Mouse (Mus musculus) pancreas, adult 10 weeks (tissue): ENCODE results near the gene Zfyve26. TPM values are rescaled to one million over a fixed set of nuclear protein-coding genes. Genes with fewer than 3 reads are reported as not detected.

Source experiments
- polyA plus RNA-seq: library from polyadenylated mRNA; stranded (reverse); fragments of 350-450 nt; fragmentation: Illumina TruSeq; extraction: RNeasy Lipid Tissue Mini Kit (QIAGEN cat#74804); gene quantifications from one replicate; pipeline ENCODE4 v1.2.3, GENCODE M21; 2015; ENCODE audit warnings: low read depth, low replicate concordance; ENCODE audit not compliant: insufficient read depth

Zfyve26 gene
- polyA plus RNA-seq, result 6.7 TPM

GRCm38 (mm10) chr12:79296126-79296816 lies at the start of gene Zfyve26:
TSS of gene Zfyve26 (minus strand) at chr12:79296304.

GRCm38 (mm10) chr12:79297121-79297576 lies 1.0 kb upstream of the Zfyve26 start, which contains the start of gene Rad51b:
TSS of gene Rad51b (plus strand) at chr12:79297282.

GRCm38 (mm10) chr12:79208703-79209464 lies 87.2 kb downstream of the Zfyve26 start, which contains the start of gene Rdh12:
TSS of gene Rdh12 (plus strand) at chr12:79208914.

GRCm38 (mm10) chr12:79192193-79192592 lies 103.9 kb downstream of the Zfyve26 start, which contains the start of gene Rdh11:
TSS of gene Rdh11 (minus strand) at chr12:79192293.

Other genes starting within 250 kb of the Zfyve26 start
- 4.6 TPM for gene Pigh, start 206.7 kb downstream of the Zfyve26 start, polyA plus RNA-seq
- 2.0 TPM for gene Arg2, start 165.5 kb downstream of the Zfyve26 start, polyA plus RNA-seq
- 28.8 TPM for gene Vti1b, start 123.6 kb downstream of the Zfyve26 start, polyA plus RNA-seq
- gene Rdh11, start 104.0 kb downstream of the Zfyve26 start, polyA plus RNA-seq, result 4.1 TPM
- gene Rdh12, start 87.4 kb downstream of the Zfyve26 start, polyA plus RNA-seq, result not detected
- gene Rad51b, start 978 bp upstream of the Zfyve26 start, polyA plus RNA-seq, result not detected